Mouse (Mus musculus) lung, embryonic 16.5 days (tissue): ENCODE data around the gene Dock9. TPM values are rescaled to one million over a fixed set of nuclear protein-coding genes. Genes with fewer than 3 reads are reported as not detected.

Source experiments
- ATAC-seq: fragments of 200-750 bp; cut with Nextera tagmentation; 2 replicates; pipeline ENCODE4 v1.8.0; 2017; ENCODE audit warnings: low read depth, mild to moderate bottlenecking, moderate library complexity
- H3K27ac ChIP-seq: fragments of 300-500 bp; sonication (generic); 2 replicates; pipeline ENCODE4 v1.5.1; 2014; ENCODE audit warnings: mild to moderate bottlenecking, control low read depth, low read length
- H3K27me3 ChIP-seq: fragments of 300-500 bp; sonication (generic); 2 replicates; pipeline ENCODE4 v1.6.1; 2014; ENCODE audit warnings: low read depth, low read length, mixed read lengths; ENCODE audit not compliant: control insufficient read depth, insufficient read depth
- H3K36me3 ChIP-seq: fragments of 300-500 bp; sonication (generic); 2 replicates; pipeline ENCODE4 v1.6.1; 2014; ENCODE audit warnings: low read length; ENCODE audit not compliant: control insufficient read depth, insufficient read depth
- H3K4me1 ChIP-seq: fragments of 300-500 bp; sonication (generic); replicated peaks from 2 replicates; pipeline ENCODE4 v1.6.1; 2014; ENCODE audit warnings: low read length, mixed read lengths; ENCODE audit not compliant: control insufficient read depth, insufficient read depth
- H3K4me2 ChIP-seq: fragments of 300-500 bp; sonication (generic); 2 replicates; pipeline ENCODE4 v1.6.1; 2014; ENCODE audit warnings: low read depth, low read length, control low read depth
- H3K4me3 ChIP-seq: fragments of 300-500 bp; sonication (generic); 2 replicates; pipeline ENCODE4 v1.5.1; 2014; ENCODE audit warnings: mild to moderate bottlenecking, low read length, control low read depth
- H3K9ac ChIP-seq: fragments of 300-500 bp; sonication (generic); 2 replicates; pipeline ENCODE4 v1.6.1; 2014; ENCODE audit warnings: low read length, control low read depth
- H3K9me3 ChIP-seq: fragments of 300-500 bp; sonication (generic); 2 replicates; pipeline ENCODE4 v1.6.1; 2016; ENCODE audit warnings: low read length; ENCODE audit not compliant: control insufficient read depth
- WGBS: fragments of 180-500 bp; shearing (Covaris S2); extraction: QIAGEN DNeasy Blood & Tissue Kit; methylation state at CpG from one replicate; pipeline ENCODE4 v1.1.7; 2014; 5-methylcytosine and 5-hydroxymethylcytosine counted together
- polyA plus RNA-seq: library from polyadenylated mRNA; unstranded; fragments of >200 nt; fragmentation: Nextera tagmentation; extraction: Ambion mirVana; gene quantifications from 2 replicates; pipeline ENCODE4 v1.2.1, GENCODE M21; 2015

Dock9 gene
- polyA plus RNA-seq, 1 experiment from 2014 or later = 14.3 TPM

GRCm38 (mm10) chr14:121796571-121797456 lies 823 bp downstream of the Dock9 start:
- Histone ChIP-seq H3K9ac (peak overlapping the region; percentile 81), H3K4me3 (peak overlapping the region; percentile 79), H3K9me3 (no peaks in the 10 kb centered on the region), H3K36me3 (no peaks in the 10 kb centered on the region), H3K4me2 (peak overlapping the region; percentile 100), H3K27me3 (peaks cover 5% of the 10 kb centered on the region), H3K4me1 (peaks cover 7% of the 10 kb centered on the region), H3K27ac (peak overlapping the region; percentile 80)
- no peak; the same call in 1 of the 2 replicates for ATAC-seq
- WGBS = 4% methylated on average over 28 of the region's 28 CpGs

- peaks cover 5% of the 10 kb centered on the region for H3K27me3 ChIP-seq
- peaks cover 7% of the 10 kb centered on the region for H3K4me1 ChIP-seq
- H3K9ac ChIP-seq = no peak overlapping the region
- H3K36me3 ChIP-seq = no peaks in the 10 kb centered on the region
- no peak overlapping the region for H3K4me2 ChIP-seq
- 84% methylated on average over 7 of the region's 7 CpGs for WGBS
- H3K27ac ChIP-seq = no peak overlapping the region
- no peak for ATAC-seq
- no peaks in the 10 kb centered on the region for H3K9me3 ChIP-seq
- H3K4me3 ChIP-seq = no peak overlapping the region
These were observed 2.1 kb downstream of the Dock9 start for GRCm38 (mm10) chr14:121795536-121795935.

GRCm38 (mm10) chr14:121793639-121794038 lies 4.0 kb downstream of the Dock9 start:
- 45% methylated on average over 5 of the region's 5 CpGs for WGBS
- H3K9me3 ChIP-seq = no peaks in the 10 kb centered on the region
- no peak overlapping the region for H3K27ac ChIP-seq
- H3K9ac ChIP-seq = no peak overlapping the region
- peaks cover 5% of the 10 kb centered on the region for H3K27me3 ChIP-seq
- peaks cover 7% of the 10 kb centered on the region for H3K4me1 ChIP-seq
- no peaks in the 10 kb centered on the region for H3K36me3 ChIP-seq
- ATAC-seq = no peak
- no peak overlapping the region for H3K4me2 ChIP-seq
- H3K4me3 ChIP-seq = no peak overlapping the region

- ATAC-seq = no peak
- peaks cover 5% of the 10 kb centered on the region for H3K27me3 ChIP-seq
- H3K4me1 ChIP-seq = peaks cover 5% of the 10 kb centered on the region
- no peak overlapping the region for H3K4me2 ChIP-seq
- no peak overlapping the region for H3K27ac ChIP-seq
- no peak overlapping the region for H3K4me3 ChIP-seq
- H3K36me3 ChIP-seq = no peaks in the 10 kb centered on the region
- no peaks in the 10 kb centered on the region for H3K9me3 ChIP-seq
- 65% methylated on average over 2 of the region's 2 CpGs for WGBS
- no peak overlapping the region for H3K9ac ChIP-seq
These were observed 5.7 kb downstream of the Dock9 start for GRCm38 (mm10) chr14:121791935-121792334.

- Histone ChIP-seq H3K9me3 (no peaks in the 10 kb centered on the region), H3K4me2 (no peak overlapping the region), H3K4me3 (no peak overlapping the region), H3K9ac (no peak overlapping the region), H3K4me1 (0 out of 2 replicates have a peak, but pooled peaks cover 4% of the 10 kb centered on the region), H3K27ac (no peak overlapping the region), H3K27me3 (peaks cover 5% of the 10 kb centered on the region), H3K36me3 (no peaks in the 10 kb centered on the region)
- WGBS = 55% methylated on average over 7 of the region's 7 CpGs
- no peak for ATAC-seq
These were observed 6.5 kb downstream of the Dock9 start for GRCm38 (mm10) chr14:121791112-121791511.

GRCm38 (mm10) chr14:121789273-121789672 lies 8.4 kb downstream of the Dock9 start:
- WGBS = 77% methylated on average over 3 of the region's 3 CpGs

GRCm38 (mm10) chr14:121788451-121788850 lies 9.2 kb downstream of the Dock9 start:
- no peak overlapping the region for H3K4me2 ChIP-seq
- H3K27ac ChIP-seq = no peak overlapping the region
- no peaks in the 10 kb centered on the region for H3K27me3 ChIP-seq
- H3K9me3 ChIP-seq = no peaks in the 10 kb centered on the region
- 0 out of 2 replicates have a peak, but pooled peaks cover 4% of the 10 kb centered on the region for H3K4me1 ChIP-seq
- 86% methylated on average over 6 of the region's 6 CpGs for WGBS
- ATAC-seq = no peak
- no peak overlapping the region for H3K9ac ChIP-seq
- no peaks in the 10 kb centered on the region for H3K36me3 ChIP-seq
- no peak overlapping the region for H3K4me3 ChIP-seq

More at GRCm38 (mm10) chr14:121789273-121789672, 8.4 kb downstream of the Dock9 start:
- H3K27me3 ChIP-seq = no peaks in the 10 kb centered on the region
- no peak overlapping the region for H3K27ac ChIP-seq
- no peaks in the 10 kb centered on the region for H3K9me3 ChIP-seq
- no peak for ATAC-seq
- H3K36me3 ChIP-seq = no peaks in the 10 kb centered on the region
- H3K4me1 ChIP-seq = 0 out of 2 replicates have a peak, but pooled peaks cover 4% of the 10 kb centered on the region
- H3K4me3 ChIP-seq = no peak overlapping the region
- no peak overlapping the region for H3K4me2 ChIP-seq
- no peak overlapping the region for H3K9ac ChIP-seq

- H3K4me1 ChIP-seq = 0 out of 2 replicates have a peak, but pooled peaks cover 4% of the 10 kb centered on the region
- H3K4me3 ChIP-seq = no peak overlapping the region
- no peaks in the 10 kb centered on the region for H3K36me3 ChIP-seq
- ATAC-seq = no peak
- 86% methylated on average over 12 of the region's 12 CpGs for WGBS
- H3K27ac ChIP-seq = no peak overlapping the region
- no peak overlapping the region for H3K9ac ChIP-seq
- H3K4me2 ChIP-seq = no peak overlapping the region
- H3K9me3 ChIP-seq = no peaks in the 10 kb centered on the region
- no peaks in the 10 kb centered on the region for H3K27me3 ChIP-seq
These were observed 10.2 kb downstream of the Dock9 start for GRCm38 (mm10) chr14:121787430-121787829.

- peak; percentile 57 for ATAC-seq
- no peaks in the 10 kb centered on the region for H3K27me3 ChIP-seq
- H3K4me1 ChIP-seq = 0 out of 2 replicates have a peak, but pooled peaks cover 5% of the 10 kb centered on the region
- H3K4me2 ChIP-seq = no peak overlapping the region
- H3K9ac ChIP-seq = no peak overlapping the region
- no peaks in the 10 kb centered on the region for H3K36me3 ChIP-seq
- no peak overlapping the region for H3K4me3 ChIP-seq
- 60% methylated on average over 12 of the region's 12 CpGs for WGBS
- H3K9me3 ChIP-seq = no peaks in the 10 kb centered on the region
- H3K27ac ChIP-seq = no peak overlapping the region
These were observed 10.7 kb downstream of the Dock9 start for GRCm38 (mm10) chr14:121786900-121787299.
